ENCODE assay signal across 8 mouse cellular contexts in the genomic region with DNA sequence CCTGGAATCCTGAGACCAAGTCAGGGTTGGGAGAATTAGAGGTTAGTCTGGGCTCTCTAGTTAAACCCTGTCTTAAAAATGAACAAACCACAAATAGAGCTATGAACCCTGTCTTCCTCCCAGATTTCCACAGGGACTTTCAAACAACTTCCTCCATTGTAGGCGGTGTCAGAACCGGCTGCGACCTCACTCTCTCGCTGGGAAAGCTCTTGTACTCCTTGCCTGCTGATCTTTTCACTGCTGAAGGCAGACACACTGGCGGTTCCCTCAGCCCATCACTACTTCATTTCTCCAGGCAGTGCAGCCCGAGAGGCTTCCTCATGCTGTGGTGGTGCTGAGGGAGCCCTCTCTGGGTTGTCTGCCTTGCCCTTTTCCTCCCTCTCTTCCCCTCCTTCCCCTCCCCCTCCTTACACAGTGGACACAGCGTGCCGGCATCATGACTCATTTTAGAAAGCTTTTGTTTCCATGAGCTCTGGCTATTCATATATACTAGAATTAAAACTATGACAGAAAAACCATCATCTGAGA. TPM values are rescaled to one million over a fixed set of nuclear protein-coding genes. Genes with fewer than 3 reads are reported as not detected.
DNase-seq lines count a peak whose midpoint lies in the region; ATAC-seq and TF ChIP-seq lines count a peak whose summit lies in the region.

No protein-coding gene starts in this region.

- peak overlapping the region; percentile 59 for H3K9ac ChIP-seq in lung, embryonic 16.5 days (ENCODE audit: low read length)

- TF ChIP-seq POLR2A in cortical plate, adult 2 months (IDR thresholded peaks at IDR 0.05; ENCODE audit: extremely low read depth, insufficient read depth, low read length): no peak

- H3K36me3 ChIP-seq in heart, embryonic 10.5 days: no peaks in the 10 kb centered on the region
- H3K36me3 ChIP-seq in lung, embryonic 16.5 days (ENCODE audit: control insufficient read depth, insufficient read depth, low read length): no peaks in the 10 kb centered on the region

- peak overlapping the region; percentile 44 for H3K4me2 ChIP-seq in lung, embryonic 16.5 days (ENCODE audit: low read depth, low read length)

- TF ChIP-seq CTCF in cortical plate, adult 2 months (IDR thresholded peaks at IDR 0.05; ENCODE audit: extremely low read depth, insufficient read depth, low read length): no peak
- no peak for TF ChIP-seq CTCF in layer of hippocampus, adult 2 months (conservative IDR thresholded peaks at IDR 0.05)

- 4% methylated on average over 8 of the region's 8 CpGs for WGBS in heart, embryonic 10.5 days
- 2% methylated on average over 8 of the region's 8 CpGs for WGBS in lung, embryonic 16.5 days

- no peaks in the 10 kb centered on the region; the same call in 1 of the 2 replicates for H3K27me3 ChIP-seq in heart, embryonic 10.5 days (ENCODE audit: insufficient read depth, poor library complexity, severe bottlenecking)
- H3K27me3 ChIP-seq in lung, embryonic 16.5 days (ENCODE audit: control insufficient read depth, insufficient read depth, low read depth, low read length): no peaks in the 10 kb centered on the region

- peak; percentile 3 for DNase-seq in layer of hippocampus, adult 11-12 months (ENCODE audit: low spot score)
- no peak for DNase-seq in layer of hippocampus, postnatal 36 days
- DNase-seq in heart, embryonic 10.5 days (ENCODE audit: low spot score): peak; percentile 78
- peak; percentile 6 to 8 for DNase-seq in kidney, adult 8-10 months
- peak; percentile 3 for DNase-seq in right cerebral cortex, postnatal 4 days
- DNase-seq in layer of hippocampus, adult 2 months (ENCODE audit: low spot score in 2 of 2): no peak

- peak; percentile 52 for ATAC-seq in lung, embryonic 16.5 days (ENCODE audit: low read depth)

- H3K27ac ChIP-seq in cortical plate, adult 2 months (ENCODE audit: insufficient read depth, low read length): no peak overlapping the region
- H3K27ac ChIP-seq in heart, embryonic 10.5 days: peak overlapping the region; percentile 73
- peak overlapping the region; percentile 80 for H3K27ac ChIP-seq in lung, embryonic 16.5 days (ENCODE audit: low read length)
- H3K27ac ChIP-seq in layer of hippocampus, adult 2 months: no peak overlapping the region

- 0 out of 2 replicates have a peak overlapping the region, but pooled peaks have one; percentile 5 for H3K4me3 ChIP-seq in cortical plate, adult 2 months (ENCODE audit: insufficient read depth, low read length)
- H3K4me3 ChIP-seq in heart, embryonic 10.5 days: peak overlapping the region; percentile 63
- peak overlapping the region; percentile 34 for H3K4me3 ChIP-seq in lung, embryonic 16.5 days (ENCODE audit: low read length)
- H3K4me3 ChIP-seq in layer of hippocampus, adult 2 months: no peak overlapping the region; the same call in 1 of the 2 replicates

- no peaks in the 10 kb centered on the region for H3K9me3 ChIP-seq in heart, embryonic 10.5 days
- H3K9me3 ChIP-seq in lung, embryonic 16.5 days (ENCODE audit: control insufficient read depth, low read length): no peaks in the 10 kb centered on the region

- H3K4me1 ChIP-seq in cortical plate, adult 2 months (ENCODE audit: control insufficient read depth, insufficient read depth, low read length): peaks cover 1% of the 10 kb centered on the region; the same call in 1 of the 2 replicates
- H3K4me1 ChIP-seq in heart, embryonic 10.5 days: peaks cover 15% of the 10 kb centered on the region
- H3K4me1 ChIP-seq in lung, embryonic 16.5 days (replicated peaks; ENCODE audit: control insufficient read depth, insufficient read depth, low read length): peaks cover 14% of the 10 kb centered on the region

RNA-seq across cellular contexts. Expression of a gene that starts 32.8 kb away (rescaled TPM):
- under 1 TPM; 0.27 to 0.66 TPM for total RNA-seq in layer of hippocampus, postnatal 36 days (2021)
- polyA plus RNA-seq in cortical plate, adult 2 months (2012; rRNA removed): 2.9 and 4.3 TPM in 2 replicates
- polyA plus RNA-seq in heart, embryonic 10.5 days (2016; fragmentation: Nextera tagmentation; extraction: Ambion mirVana): 0.23 and 0.28 TPM in 2 replicates
- polyA plus RNA-seq in lung, embryonic 16.5 days (2015; fragmentation: Nextera tagmentation; extraction: Ambion mirVana): 27.6 and 36.1 TPM in 2 replicates
- total RNA-seq in layer of hippocampus, adult 2 months (2021): under 1 TPM; 0.32 to 0.54 TPM

RNA-seq across cellular contexts. Expression of a gene that starts 35.9 kb away (rescaled TPM):
- 10 to 100 TPM; 10.7 to 11.8 TPM for total RNA-seq in layer of hippocampus, postnatal 36 days (2021)
- polyA plus RNA-seq in cortical plate, adult 2 months (2012; rRNA removed): 0.42 and 0.72 TPM in 2 replicates
- 0.49 TPM in 1 of 2 replicates, not detected in the other for polyA plus RNA-seq in heart, embryonic 10.5 days (2016; fragmentation: Nextera tagmentation; extraction: Ambion mirVana)
- 0.68 and 1.2 TPM in 2 replicates for polyA plus RNA-seq in lung, embryonic 16.5 days (2015; fragmentation: Nextera tagmentation; extraction: Ambion mirVana)
- 10 to 100 TPM in 1 of 2 experiments, 1 to 10 TPM in 1; 8.2 to 10.1 TPM for total RNA-seq in layer of hippocampus, adult 2 months (2021)

Comparison
In these comparisons a context has a peak if more than half of its experiments do, and no peak if none do; other contexts are left out.
1. DNase-seq: peak in layer of hippocampus, adult 11-12 months (single experiment), heart, embryonic 10.5 days (single experiment), kidney, adult 8-10 months (2 of 2) and right cerebral cortex, postnatal 4 days (single experiment); none in layer of hippocampus, postnatal 36 days (0 of 2) and layer of hippocampus, adult 2 months (0 of 2).
2. H3K27ac ChIP-seq: peak in heart, embryonic 10.5 days (single experiment) and lung, embryonic 16.5 days (single experiment); none in cortical plate, adult 2 months (single experiment) and layer of hippocampus, adult 2 months (single experiment).